Mouse (Mus musculus) liver, postnatal 0 days (tissue): ENCODE data around the gene Ccdc33.

Source experiments
- CTCF ChIP-seq: sonication (generic); IDR thresholded peaks from 2 replicates; pipeline ENCODE4 v1.5.1; 2016; ENCODE audit warnings: antibody characterized with exemption, low read depth
- EP300 ChIP-seq: IDR thresholded peaks from 2 replicates; pipeline ENCODE4 v1.6.1; 2016; ENCODE audit warnings: antibody characterized with exemption, low read depth, mild to moderate bottlenecking

- no peak for TF ChIP-seq CTCF
- TF ChIP-seq EP300 = no peak
These were observed 5.2 kb downstream of the Ccdc33 start for GRCm38 (mm10) chr9:58113279-58113884.
